Mouse (Mus musculus): ENCODE results near the gene 1810046K07Rik. TPM values are rescaled to one million over a fixed set of nuclear protein-coding genes. Genes with fewer than 3 reads are reported as not detected.
A peak's percentile ranks its signal among the peaks of the same experiment; 100 is the strongest.

The 1810046K07Rik gene
- polyA plus RNA-seq, 1 experiment from 2014 or later = not detected

DNA sequence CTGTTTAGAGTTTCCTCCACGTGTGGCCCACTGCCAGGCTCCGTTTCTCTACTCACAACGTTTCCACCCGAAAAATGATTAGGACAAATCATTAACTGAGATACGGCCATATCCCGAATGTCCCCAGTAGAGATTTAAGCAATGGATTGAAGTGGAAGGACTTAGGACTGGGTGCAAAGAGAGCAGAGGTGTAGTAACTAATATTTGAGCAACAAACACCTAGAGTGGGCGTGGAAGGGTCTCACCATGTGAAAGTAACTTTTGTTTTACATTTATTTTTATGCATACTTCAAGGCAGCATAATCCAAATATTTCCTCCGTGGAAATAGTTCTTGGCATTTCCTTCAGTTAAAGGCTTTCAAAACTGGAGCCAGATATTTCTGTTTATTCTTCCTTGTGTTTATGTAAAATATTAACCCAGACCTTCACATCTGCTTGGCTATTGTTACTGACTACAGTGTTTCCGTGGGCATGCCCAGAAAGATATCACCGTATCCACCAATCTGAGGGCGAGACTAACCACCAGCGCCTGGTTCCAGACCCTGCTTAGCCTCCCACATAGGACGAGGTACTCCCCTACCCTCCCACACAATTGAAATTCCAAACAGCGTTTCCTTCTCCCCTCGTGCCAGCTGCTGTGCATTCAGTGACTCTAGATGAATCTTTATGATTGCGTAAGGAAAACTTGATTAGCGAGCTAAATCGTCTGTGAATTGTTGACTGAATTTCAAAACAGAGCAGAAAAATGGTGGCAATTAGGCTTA, 16.0 kb downstream of the 1810046K07Rik start:
- WGBS = 75% methylated on average over 18 of the region's 18 CpGs
- ATAC-seq (replicated peaks; ENCODE audit: low FRiP score) (no peak), DNase-seq (ENCODE audit: low spot score) (no peak)

GRCm38 (mm10) chr9:51310515-51310914, 18.2 kb downstream of the 1810046K07Rik start:
- H3K4me3 ChIP-seq (ENCODE audit: low read depth, low read length) = no peak overlapping the region
- H3K4me2 ChIP-seq (ENCODE audit: low read depth, low read length, severe bottlenecking) = no peak overlapping the region
- H3K9ac ChIP-seq (ENCODE audit: low read length) = no peak overlapping the region
- DNase-seq (ENCODE audit: low spot score) (no peak), ATAC-seq (replicated peaks; ENCODE audit: low FRiP score) (no peak)
- H3K27ac ChIP-seq (ENCODE audit: low read depth, low read length) = no peak overlapping the region
- H3K27me3 ChIP-seq (ENCODE audit: control insufficient read depth, insufficient read depth, low read length) = no peaks in the 10 kb centered on the region
- no peaks in the 10 kb centered on the region for H3K9me3 ChIP-seq (ENCODE audit: control insufficient read depth, low read length)
- H3K4me1 ChIP-seq (replicated peaks; ENCODE audit: control insufficient read depth, insufficient read depth, low read length) = no peaks in the 10 kb centered on the region
- WGBS = 96% methylated on average over 7 of the region's 7 CpGs
- H3K36me3 ChIP-seq (ENCODE audit: control insufficient read depth, insufficient read depth, low read length) = no peaks in the 10 kb centered on the region

More for the DNA sequence above, 16.0 kb downstream of the 1810046K07Rik start:
- Histone ChIP-seq H3K4me1 (replicated peaks; ENCODE audit: control insufficient read depth, insufficient read depth, low read length) (no peaks in the 10 kb centered on the region), H3K4me2 (ENCODE audit: low read depth, low read length, severe bottlenecking) (no peak overlapping the region), H3K27ac (ENCODE audit: low read depth, low read length) (no peak overlapping the region), H3K9me3 (ENCODE audit: control insufficient read depth, low read length) (no peaks in the 10 kb centered on the region), H3K27me3 (ENCODE audit: control insufficient read depth, insufficient read depth, low read length) (no peaks in the 10 kb centered on the region), H3K36me3 (ENCODE audit: control insufficient read depth, insufficient read depth, low read length) (no peaks in the 10 kb centered on the region), H3K4me3 (ENCODE audit: low read depth, low read length) (no peak overlapping the region), H3K9ac (ENCODE audit: low read length) (no peak overlapping the region)

GRCm38 (mm10) chr9:51306351-51306750, 22.4 kb downstream of the 1810046K07Rik start:
- H3K4me2 ChIP-seq (ENCODE audit: low read depth, low read length, severe bottlenecking) = no peak overlapping the region
- WGBS = 95% methylated on average over 3 of the region's 3 CpGs
- ATAC-seq (replicated peaks; ENCODE audit: low FRiP score) (no peak), DNase-seq (ENCODE audit: low spot score) (no peak)
- no peak overlapping the region for H3K9ac ChIP-seq (ENCODE audit: low read length)
- no peaks in the 10 kb centered on the region for H3K27me3 ChIP-seq (ENCODE audit: control insufficient read depth, insufficient read depth, low read length)
- no peak overlapping the region for H3K27ac ChIP-seq (ENCODE audit: low read depth, low read length)
- H3K4me3 ChIP-seq (ENCODE audit: low read depth, low read length) = no peak overlapping the region
- no peaks in the 10 kb centered on the region for H3K9me3 ChIP-seq (ENCODE audit: control insufficient read depth, low read length)
- H3K4me1 ChIP-seq (replicated peaks; ENCODE audit: control insufficient read depth, insufficient read depth, low read length) = no peaks in the 10 kb centered on the region
- H3K36me3 ChIP-seq (ENCODE audit: control insufficient read depth, insufficient read depth, low read length) = no peaks in the 10 kb centered on the region

DNA sequence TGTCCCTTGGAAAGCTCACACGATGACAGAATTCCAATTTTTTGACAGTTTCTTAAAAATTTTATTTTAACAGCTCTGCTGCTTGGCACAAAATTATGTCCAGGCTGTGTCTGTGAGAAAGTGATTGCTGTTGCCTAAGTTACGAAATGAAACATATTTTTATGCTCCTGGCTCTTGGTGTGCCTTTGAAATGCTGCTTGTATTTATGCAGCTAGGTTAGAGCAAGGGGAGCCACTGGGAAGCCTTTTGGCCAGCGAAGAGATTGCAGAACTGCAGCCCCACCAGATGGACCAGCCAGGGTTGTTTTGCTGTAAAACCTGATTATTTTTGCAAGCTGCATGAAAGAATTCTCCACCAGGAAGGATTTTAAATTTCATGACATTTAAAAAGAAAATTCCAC, 23.6 kb downstream of the 1810046K07Rik start:
- Histone ChIP-seq H3K4me2 (ENCODE audit: low read depth, low read length, severe bottlenecking) (no peak overlapping the region), H3K4me3 (ENCODE audit: low read depth, low read length) (no peak overlapping the region), H3K9ac (ENCODE audit: low read length) (no peak overlapping the region), H3K27me3 (ENCODE audit: control insufficient read depth, insufficient read depth, low read length) (no peaks in the 10 kb centered on the region), H3K27ac (ENCODE audit: low read depth, low read length) (no peak overlapping the region), H3K4me1 (replicated peaks; ENCODE audit: control insufficient read depth, insufficient read depth, low read length) (no peaks in the 10 kb centered on the region), H3K9me3 (ENCODE audit: control insufficient read depth, low read length) (no peaks in the 10 kb centered on the region), H3K36me3 (ENCODE audit: control insufficient read depth, insufficient read depth, low read length) (no peaks in the 10 kb centered on the region)
- no peak for ATAC-seq (replicated peaks; ENCODE audit: low FRiP score)
- 79% methylated on average over 3 of the region's 3 CpGs for WGBS
- no peak for DNase-seq (ENCODE audit: low spot score)

- H3K36me3 ChIP-seq (ENCODE audit: control insufficient read depth, insufficient read depth, low read length) = no peaks in the 10 kb centered on the region
- H3K27me3 ChIP-seq (ENCODE audit: control insufficient read depth, insufficient read depth, low read length) = no peaks in the 10 kb centered on the region
- H3K27ac ChIP-seq (ENCODE audit: low read depth, low read length) = no peak overlapping the region
- H3K4me3 ChIP-seq (ENCODE audit: low read depth, low read length) = no peak overlapping the region
- 80% methylated on average over 5 of the region's 5 CpGs for WGBS
- H3K9ac ChIP-seq (ENCODE audit: low read length) = no peak overlapping the region
- no peak for ATAC-seq (replicated peaks; ENCODE audit: low FRiP score)
- no peaks in the 10 kb centered on the region for H3K4me1 ChIP-seq (replicated peaks; ENCODE audit: control insufficient read depth, insufficient read depth, low read length)
- H3K9me3 ChIP-seq (ENCODE audit: control insufficient read depth, low read length) = no peaks in the 10 kb centered on the region
- no peak overlapping the region for H3K4me2 ChIP-seq (ENCODE audit: low read depth, low read length, severe bottlenecking)
- DNase-seq (ENCODE audit: low spot score) = no peak
Observed at GRCm38 (mm10) chr9:51303980-51304379, 24.7 kb downstream of the 1810046K07Rik start.

DNA sequence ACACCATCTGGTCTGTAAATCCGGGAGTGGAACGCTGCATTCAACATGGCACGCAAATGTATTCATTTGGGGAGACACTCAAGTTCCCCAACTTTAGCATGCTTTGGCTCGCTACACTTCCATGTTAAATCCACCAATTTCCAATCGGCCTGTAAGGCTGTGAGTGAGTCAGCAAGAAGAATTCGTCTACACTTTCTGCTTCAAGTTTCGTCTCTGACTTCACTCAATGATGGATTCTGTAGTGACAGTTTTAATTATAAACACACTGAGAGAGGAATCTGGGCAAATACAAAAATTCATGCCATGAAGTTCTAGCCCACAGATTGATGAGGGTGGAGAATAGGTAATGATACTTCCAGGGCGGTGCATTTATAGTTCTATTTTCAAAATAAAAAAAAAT, 35.2 kb downstream of the 1810046K07Rik start:
- H3K27me3 ChIP-seq (ENCODE audit: control insufficient read depth, insufficient read depth, low read length) = no peaks in the 10 kb centered on the region
- WGBS = 82% methylated on average over 8 of the region's 8 CpGs
- H3K4me3 ChIP-seq (ENCODE audit: low read depth, low read length) = no peak overlapping the region
- ATAC-seq (replicated peaks; ENCODE audit: low FRiP score) (no peak), DNase-seq (ENCODE audit: low spot score) (no peak)
- H3K9me3 ChIP-seq (ENCODE audit: control insufficient read depth, low read length) = no peaks in the 10 kb centered on the region
- no peak overlapping the region for H3K9ac ChIP-seq (ENCODE audit: low read length)
- H3K27ac ChIP-seq (ENCODE audit: low read depth, low read length) = no peak overlapping the region
- H3K4me1 ChIP-seq (replicated peaks; ENCODE audit: control insufficient read depth, insufficient read depth, low read length) = no peaks in the 10 kb centered on the region
- H3K4me2 ChIP-seq (ENCODE audit: low read depth, low read length, severe bottlenecking) = no peak overlapping the region
- no peaks in the 10 kb centered on the region for H3K36me3 ChIP-seq (ENCODE audit: control insufficient read depth, insufficient read depth, low read length)

- H3K9me3 ChIP-seq (ENCODE audit: control insufficient read depth, low read length) = no peaks in the 10 kb centered on the region
- no peak overlapping the region for H3K4me2 ChIP-seq (ENCODE audit: low read depth, low read length, severe bottlenecking)
- H3K27me3 ChIP-seq (ENCODE audit: control insufficient read depth, insufficient read depth, low read length) = no peaks in the 10 kb centered on the region
- DNase-seq (ENCODE audit: low spot score) = peak; percentile 85
- no peaks in the 10 kb centered on the region for H3K36me3 ChIP-seq (ENCODE audit: control insufficient read depth, insufficient read depth, low read length)
- WGBS = 36% methylated on average over 4 of the region's 4 CpGs
- ATAC-seq (replicated peaks; ENCODE audit: low FRiP score) = no peak; the same call in 1 of the 2 replicates
- no peak overlapping the region for H3K4me3 ChIP-seq (ENCODE audit: low read depth, low read length)
- H3K4me1 ChIP-seq (replicated peaks; ENCODE audit: control insufficient read depth, insufficient read depth, low read length) = no peaks in the 10 kb centered on the region
- no peak overlapping the region for H3K27ac ChIP-seq (ENCODE audit: low read depth, low read length)
- H3K9ac ChIP-seq (ENCODE audit: low read length) = no peak overlapping the region
Observed at GRCm38 (mm10) chr9:51292674-51293073, 36.0 kb downstream of the 1810046K07Rik start.

DNA sequence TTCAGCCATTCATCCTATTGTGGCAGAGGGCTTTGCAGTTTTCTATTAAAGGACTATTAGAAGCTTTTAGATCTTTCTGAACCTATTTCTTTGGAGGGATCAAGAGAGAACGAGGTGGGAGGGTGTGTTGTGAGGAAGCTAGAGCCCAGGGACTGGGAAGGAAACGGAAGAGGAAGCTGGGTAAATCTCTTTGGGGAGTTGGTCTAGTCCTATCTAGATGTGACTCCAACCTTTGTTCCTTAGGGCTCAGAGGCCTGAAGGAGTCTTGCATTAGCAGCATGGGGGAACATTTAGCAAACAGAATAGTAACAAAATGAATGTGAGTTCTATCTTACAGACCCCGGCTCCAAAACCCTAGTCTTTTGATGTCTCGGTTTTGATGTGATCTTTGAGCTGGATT, 37.7 kb downstream of the 1810046K07Rik start:
- ATAC-seq (replicated peaks; ENCODE audit: low FRiP score) (no peak), DNase-seq (ENCODE audit: low spot score) (no peak)
- H3K27ac ChIP-seq (ENCODE audit: low read depth, low read length) = no peak overlapping the region
- H3K4me3 ChIP-seq (ENCODE audit: low read depth, low read length) = no peak overlapping the region
- no peaks in the 10 kb centered on the region for H3K4me1 ChIP-seq (replicated peaks; ENCODE audit: control insufficient read depth, insufficient read depth, low read length)
- no peaks in the 10 kb centered on the region for H3K27me3 ChIP-seq (ENCODE audit: control insufficient read depth, insufficient read depth, low read length)
- 64% methylated on average over 4 of the region's 4 CpGs for WGBS
- H3K36me3 ChIP-seq (ENCODE audit: control insufficient read depth, insufficient read depth, low read length) = no peaks in the 10 kb centered on the region
- H3K9ac ChIP-seq (ENCODE audit: low read length) = no peak overlapping the region
- H3K9me3 ChIP-seq (ENCODE audit: control insufficient read depth, low read length) = no peaks in the 10 kb centered on the region
- no peak overlapping the region for H3K4me2 ChIP-seq (ENCODE audit: low read depth, low read length, severe bottlenecking)

- ATAC-seq (replicated peaks; ENCODE audit: low FRiP score) (no peak), DNase-seq (ENCODE audit: low spot score) (no peak)
- WGBS = 62% methylated on average over 2 of the region's 2 CpGs
Observed at GRCm38 (mm10) chr9:51286079-51286478, 42.6 kb downstream of the 1810046K07Rik start.

More at GRCm38 (mm10) chr9:51286079-51286478, 42.6 kb downstream of the 1810046K07Rik start:
- no peaks in the 10 kb centered on the region for H3K27me3 ChIP-seq (ENCODE audit: control insufficient read depth, insufficient read depth, low read length)
- H3K4me2 ChIP-seq (ENCODE audit: low read depth, low read length, severe bottlenecking) = no peak overlapping the region
- no peaks in the 10 kb centered on the region for H3K9me3 ChIP-seq (ENCODE audit: control insufficient read depth, low read length)
- H3K27ac ChIP-seq (ENCODE audit: low read depth, low read length) = no peak overlapping the region
- H3K9ac ChIP-seq (ENCODE audit: low read length) = no peak overlapping the region
- H3K4me3 ChIP-seq (ENCODE audit: low read depth, low read length) = no peak overlapping the region
- no peaks in the 10 kb centered on the region for H3K4me1 ChIP-seq (replicated peaks; ENCODE audit: control insufficient read depth, insufficient read depth, low read length)
- no peaks in the 10 kb centered on the region for H3K36me3 ChIP-seq (ENCODE audit: control insufficient read depth, insufficient read depth, low read length)

Data from forebrain, embryonic 11.5 days (tissue).